Mouse (Mus musculus) CH12.LX (cell line): ENCODE results near the gene Mettl4.
"Not testable (repeated sequence)": the region's sequence is repeated elsewhere in the genome, so short reads cannot be mapped to it uniquely, and the experiment has no call there.

Experiments
- CHD2 ChIP-seq: IDR thresholded peaks from 2 replicates; pipeline ENCODE4 v1.6.1; 2011; ENCODE audit warnings: low read length, improper control_type of control experiment
- CTCF ChIP-seq, 2 experiments: IDR thresholded peaks in 1 of 2; conservative IDR thresholded peaks in 1 of 2; 2 replicates each; pipeline ENCODE4 v1.5.1; 2011 to 2012; ENCODE audit warnings: low read depth in 2 of 2, low read length in 2 of 2, improper control_type of control experiment in 1 of 2, inconsistent platforms in 1 of 2, mild to moderate bottlenecking in 1 of 2, moderate library complexity in 1 of 2
- EP300 ChIP-seq: IDR thresholded peaks from 2 replicates; pipeline ENCODE4 v1.6.1; 2011; ENCODE audit warnings: low read length, improper control_type of control experiment
- ETS1 ChIP-seq: conservative IDR thresholded peaks from 2 replicates; pipeline ENCODE4 v1.6.1; 2012; ENCODE audit warnings: low read depth, mild to moderate bottlenecking, inconsistent platforms, low read length, improper control_type of control experiment, moderate library complexity
- KAT2A ChIP-seq: IDR thresholded peaks from 2 replicates; pipeline ENCODE4 v1.6.1; 2012; ENCODE audit warnings: low read length, improper control_type of control experiment, inconsistent platforms; ENCODE audit not compliant: insufficient replicate concordance
- MAFK ChIP-seq: IDR thresholded peaks from 2 replicates; pipeline ENCODE4 v1.6.1; 2011; ENCODE audit warnings: low read length, improper control_type of control experiment; ENCODE audit not compliant: insufficient replicate concordance
- MXI1 ChIP-seq: IDR thresholded peaks from 2 replicates; pipeline ENCODE4 v1.6.1; 2011; ENCODE audit warnings: mild to moderate bottlenecking, low read depth, low read length, improper control_type of control experiment
- PAX5 ChIP-seq: IDR thresholded peaks from 2 replicates; pipeline ENCODE4 v1.6.1; 2012; ENCODE audit warnings: low read length, inconsistent platforms, mixed read lengths
- POLR2A ChIP-seq: IDR thresholded peaks from 2 replicates; pipeline ENCODE4 v1.6.1; 2011; ENCODE audit warnings: low read depth, mild to moderate bottlenecking, improper control_type of control experiment, low read length
- RCOR1 ChIP-seq: conservative IDR thresholded peaks from 2 replicates; pipeline ENCODE4 v1.6.1; 2012; ENCODE audit warnings: low read depth, mild to moderate bottlenecking, inconsistent platforms, low read length, improper control_type of control experiment
- SMC3 ChIP-seq: IDR thresholded peaks from 2 replicates; pipeline ENCODE4 v1.6.1; 2011; ENCODE audit warnings: low read depth, low read length, improper control_type of control experiment
- TCF12 ChIP-seq: IDR thresholded peaks from 2 replicates; pipeline ENCODE4 v1.6.1; 2014; ENCODE audit warnings: low read depth, mild to moderate bottlenecking, inconsistent platforms, low read length, improper control_type of control experiment
- USF1 ChIP-seq: IDR thresholded peaks from 2 replicates; pipeline ENCODE4 v1.6.1; 2014; ENCODE audit warnings: low read depth, mild to moderate bottlenecking, inconsistent platforms, low read length, improper control_type of control experiment
- ZKSCAN1 ChIP-seq: IDR thresholded peaks from 2 replicates; pipeline ENCODE4 v1.6.1; 2012; ENCODE audit warnings: low read depth, inconsistent platforms, low read length, improper control_type of control experiment, borderline replicate concordance

DNA sequence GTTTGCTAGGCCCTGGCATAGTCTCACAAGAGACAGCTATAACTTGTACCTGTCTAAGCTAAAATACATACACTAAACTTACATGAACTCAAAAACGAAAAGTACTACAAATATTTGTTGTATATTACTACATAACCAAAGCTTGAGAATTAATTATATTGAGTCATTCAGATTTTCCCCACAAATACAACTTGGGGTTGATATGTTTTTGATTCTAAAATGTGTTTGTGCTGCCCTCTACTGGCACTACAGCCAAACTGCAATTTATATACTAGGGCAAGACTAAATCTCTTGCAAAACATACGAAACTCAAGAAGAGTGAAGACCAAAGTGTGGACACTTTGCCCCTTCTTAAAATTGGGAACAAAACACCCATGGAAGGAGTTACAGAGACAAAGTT lies 19.4 kb downstream of the Mettl4 start:
- peak in 1 of 2 experiments; percentile 69; a peak in 2 of 4 replicates for TF ChIP-seq CTCF (conservative IDR thresholded peaks at IDR 0.05 in 1 of 2, IDR thresholded peaks at IDR 0.05 in 1 of 2; ENCODE audit: low read depth in 2 of 2, low read length in 2 of 2)
- not testable (repeated sequence) for TF ChIP-seq EP300, POLR2A, RCOR1, TCF12, MAFK, CHD2, PAX5, KAT2A, ZKSCAN1, MXI1, USF1, ETS1
- peak; percentile 43 for TF ChIP-seq SMC3
